Mouse (Mus musculus): ENCODE results near the gene Necap2. TPM values are rescaled to one million over a fixed set of nuclear protein-coding genes. Genes with fewer than 3 reads are reported as not detected.

Gene Necap2
- total RNA-seq, 4 experiments from 2014 or later, result 12.0 to 19.2 (median 13.8) TPM

DNA sequence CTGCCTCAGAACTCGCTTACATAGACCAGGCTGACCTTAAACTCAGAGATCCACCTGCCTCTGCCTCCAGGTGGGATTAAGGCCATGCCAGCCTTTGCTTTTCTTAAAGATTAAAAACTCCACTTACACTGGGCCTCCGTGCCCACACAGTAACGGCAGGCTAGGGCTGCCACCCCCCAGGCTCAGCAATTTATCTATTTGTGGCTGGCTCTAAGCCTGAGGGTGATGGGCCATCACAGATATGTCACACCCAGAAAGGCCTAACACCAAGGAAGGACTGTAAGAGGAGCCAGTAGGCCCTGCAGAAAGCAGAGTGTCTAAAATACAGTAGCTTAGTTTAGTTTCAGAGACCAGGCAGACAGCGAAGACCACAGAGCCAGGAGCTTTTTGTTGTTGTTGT, 4.0 kb downstream of the Necap2 start:
- no peak for DNase-seq (ENCODE audit: low spot score in 2 of 2)

DNA sequence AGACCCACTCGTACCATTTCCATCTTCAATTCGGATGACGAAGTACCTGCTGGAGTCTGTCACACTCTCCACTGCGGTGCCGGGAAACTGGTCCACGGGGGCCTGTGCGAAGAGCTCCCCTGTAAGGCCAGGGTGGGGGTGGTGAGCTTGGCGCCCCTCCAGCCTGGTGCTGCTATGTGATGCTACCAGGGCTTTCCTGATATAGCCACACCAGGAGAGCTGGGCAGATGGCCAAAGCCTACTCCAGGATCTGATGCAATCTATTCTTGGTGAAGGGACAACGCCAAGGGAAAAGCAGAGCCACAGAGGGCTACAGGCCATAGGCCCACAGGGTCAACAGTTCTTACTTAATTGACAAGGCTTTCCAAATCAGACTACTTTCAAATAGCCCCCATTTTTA, 4.5 kb downstream of the Necap2 start:
- peak; percentile 83 to 90 for DNase-seq (ENCODE audit: low spot score in 2 of 2)

DNA sequence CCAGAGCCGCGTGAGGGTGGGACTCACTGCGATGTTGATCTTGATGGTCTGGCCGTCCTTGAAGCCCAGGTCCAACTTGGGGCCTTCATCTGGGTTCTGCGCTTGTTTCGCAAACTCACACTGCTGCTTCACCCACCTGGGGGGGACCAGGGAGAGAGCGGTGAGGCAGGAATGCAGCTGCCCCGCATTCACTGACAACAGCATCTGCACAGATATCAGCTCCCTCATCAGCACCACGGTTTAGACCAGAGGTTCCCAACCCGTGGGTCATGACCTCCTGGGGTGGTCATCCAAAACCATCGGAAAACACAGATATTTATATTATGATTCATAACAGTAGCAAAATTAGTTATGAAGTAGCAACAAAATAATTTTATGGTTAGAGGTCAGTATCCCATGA, 5.7 kb downstream of the Necap2 start:
- no peak for DNase-seq (ENCODE audit: low spot score in 2 of 2)

DNA sequence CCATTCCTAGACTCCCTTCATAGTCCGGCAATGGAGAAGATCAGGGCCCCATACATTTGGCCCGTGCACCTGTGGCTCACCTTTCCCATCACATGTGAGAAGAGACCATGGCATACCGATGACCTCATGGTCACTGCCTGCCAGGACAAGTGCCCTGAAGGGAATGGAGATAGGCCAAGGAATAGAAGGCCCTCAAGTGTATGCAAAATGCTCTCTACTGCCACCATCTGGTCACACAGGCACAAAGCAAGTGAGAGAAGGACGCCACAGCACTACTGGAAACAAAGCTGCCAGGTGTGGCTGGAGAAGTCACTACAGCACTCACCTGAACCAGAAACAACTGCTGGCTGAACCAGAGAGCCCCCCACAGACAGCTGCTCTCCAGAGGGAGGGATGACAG, 8.4 kb downstream of the Necap2 start:
- DNase-seq (ENCODE audit: low spot score in 2 of 2), result peak; percentile 30 to 48

DNA sequence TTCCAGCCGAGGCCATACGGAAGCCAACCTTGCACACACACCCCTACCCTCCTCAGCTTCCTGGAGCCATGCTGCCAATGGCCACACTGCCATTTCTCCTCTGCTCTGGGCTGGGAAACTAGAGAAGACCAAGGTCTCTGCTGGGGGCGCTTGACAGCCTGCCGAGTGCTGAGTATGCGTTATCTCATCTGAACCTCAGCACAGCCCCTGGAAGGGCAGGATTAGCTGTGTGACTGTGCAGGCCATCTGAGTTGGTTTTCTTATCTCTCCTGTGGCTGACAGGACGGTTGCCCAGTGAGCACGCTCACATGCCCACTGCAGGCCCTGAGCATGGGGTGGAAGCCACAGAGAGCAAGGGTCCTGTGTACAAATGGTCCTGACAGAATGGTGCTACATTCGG, 9.5 kb downstream of the Necap2 start:
- no peak for DNase-seq (ENCODE audit: low spot score in 2 of 2)

DNA sequence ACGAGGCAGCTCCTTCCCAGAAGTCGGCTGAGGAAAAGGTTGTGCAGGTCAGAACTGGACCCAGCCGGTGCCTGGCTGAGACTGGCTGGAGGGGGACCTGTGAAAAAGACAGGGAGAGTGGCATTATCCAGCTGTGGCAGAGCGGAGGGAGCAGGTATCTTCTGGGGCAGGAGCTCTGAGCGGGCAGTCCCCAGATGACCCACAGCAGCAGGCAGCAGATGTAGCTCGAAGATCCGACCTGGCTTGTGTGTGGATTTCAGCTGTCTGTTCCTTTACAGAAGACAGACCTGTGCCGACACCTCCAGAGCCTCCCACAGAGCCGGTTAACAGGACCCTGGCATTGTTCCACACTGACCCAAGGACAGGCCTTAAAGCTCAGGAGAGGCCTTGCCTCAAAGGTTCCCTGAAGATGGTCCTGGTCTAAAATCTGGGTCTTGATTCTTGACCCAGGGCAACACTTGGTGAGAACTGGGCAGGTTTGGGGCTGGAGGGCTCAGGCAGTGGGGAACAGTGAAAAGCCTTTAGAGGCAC, 10.6 kb downstream of the Necap2 start:
- DNase-seq (ENCODE audit: low spot score in 2 of 2), result no peak

DNA sequence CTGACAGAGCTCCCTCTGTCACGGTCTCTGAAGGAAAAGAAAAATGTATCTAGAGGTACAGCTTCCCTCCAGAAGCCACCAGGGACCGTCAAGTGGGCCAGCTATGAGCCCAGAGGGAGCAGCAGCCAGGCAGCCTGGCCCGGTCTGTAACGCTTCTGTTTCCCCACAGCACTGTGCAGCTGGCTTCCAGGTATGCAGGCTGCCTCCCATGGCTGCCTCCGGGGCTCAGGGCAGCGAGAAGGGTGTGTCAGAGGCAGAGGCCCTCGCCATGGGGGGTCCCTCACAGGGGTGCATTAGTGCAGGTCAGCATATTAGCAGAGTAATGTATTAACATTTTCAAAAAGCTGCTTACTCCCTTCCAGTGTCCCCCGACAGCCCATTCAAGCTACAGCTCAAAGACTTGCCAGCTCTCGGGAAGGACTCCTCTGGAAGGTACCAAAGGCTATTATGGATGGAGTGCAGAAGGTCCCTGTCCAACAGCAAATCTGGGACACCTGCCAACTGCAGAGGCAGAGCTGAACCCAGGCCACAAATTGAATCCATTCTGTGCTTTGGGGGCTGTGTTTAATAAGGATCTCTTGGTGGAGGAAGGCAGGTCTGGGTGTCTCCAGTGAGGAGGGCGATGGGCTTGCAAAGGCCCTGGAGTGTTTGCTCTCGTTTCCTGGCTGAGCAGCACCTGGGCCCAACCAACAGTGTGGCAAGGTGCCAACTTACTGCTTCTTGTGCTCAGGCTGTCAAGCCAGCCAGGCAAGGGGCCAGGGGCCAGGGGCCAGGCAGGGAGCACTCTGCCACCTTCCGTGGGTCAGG, 11.2 kb downstream of the Necap2 start:
- peak; percentile 37 to 62 for DNase-seq (ENCODE audit: low spot score in 2 of 2)

DNA sequence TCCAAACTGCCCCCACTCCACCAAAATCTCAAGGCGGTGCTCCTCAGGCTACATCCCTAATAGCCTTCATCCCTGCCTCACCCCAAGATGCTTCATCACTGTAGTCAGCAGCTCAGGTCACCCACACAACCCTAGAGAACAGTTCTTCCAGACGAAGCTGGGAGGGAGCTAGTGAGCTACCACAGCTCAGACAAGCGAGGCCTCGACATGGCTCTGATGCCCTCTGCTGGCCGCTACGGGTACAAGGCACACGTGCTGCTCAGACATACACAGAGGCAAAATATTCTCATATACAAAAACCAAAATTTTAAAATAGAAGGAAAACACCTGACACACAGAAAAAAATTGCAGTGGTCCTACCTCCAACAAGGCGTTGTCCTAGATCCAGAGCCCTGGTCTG, 13.0 kb downstream of the Necap2 start:
- DNase-seq (ENCODE audit: low spot score in 2 of 2), result peak; percentile 45 to 69

DNA sequence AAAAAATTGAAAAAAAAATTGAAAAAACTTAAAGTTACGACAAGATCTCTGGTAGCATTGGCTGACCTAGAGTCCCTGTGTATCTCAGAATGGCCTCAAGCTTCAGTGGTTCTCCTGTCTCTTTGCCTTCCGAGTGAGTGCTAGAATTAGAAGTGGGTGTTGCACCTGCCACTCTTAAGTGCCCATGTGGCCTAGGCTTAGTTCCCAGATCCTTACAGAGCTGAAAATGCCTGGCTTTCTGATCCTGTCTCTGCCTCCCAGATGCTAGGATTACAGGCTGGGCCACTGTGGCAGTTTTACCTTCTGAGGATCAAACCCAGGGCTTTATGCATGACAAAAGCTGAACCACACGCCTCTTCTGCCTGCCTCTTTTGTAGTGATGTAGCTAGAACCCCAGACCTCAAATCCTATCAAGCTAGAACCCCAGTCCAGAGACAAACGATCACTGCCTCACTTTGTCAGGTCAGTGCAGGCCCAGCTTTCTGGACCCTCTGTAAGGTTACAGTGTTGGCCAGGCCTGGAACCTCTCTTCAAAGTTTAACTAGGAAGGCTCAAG, 14.0 kb downstream of the Necap2 start:
- DNase-seq (ENCODE audit: low spot score in 2 of 2), result no peak

DNA sequence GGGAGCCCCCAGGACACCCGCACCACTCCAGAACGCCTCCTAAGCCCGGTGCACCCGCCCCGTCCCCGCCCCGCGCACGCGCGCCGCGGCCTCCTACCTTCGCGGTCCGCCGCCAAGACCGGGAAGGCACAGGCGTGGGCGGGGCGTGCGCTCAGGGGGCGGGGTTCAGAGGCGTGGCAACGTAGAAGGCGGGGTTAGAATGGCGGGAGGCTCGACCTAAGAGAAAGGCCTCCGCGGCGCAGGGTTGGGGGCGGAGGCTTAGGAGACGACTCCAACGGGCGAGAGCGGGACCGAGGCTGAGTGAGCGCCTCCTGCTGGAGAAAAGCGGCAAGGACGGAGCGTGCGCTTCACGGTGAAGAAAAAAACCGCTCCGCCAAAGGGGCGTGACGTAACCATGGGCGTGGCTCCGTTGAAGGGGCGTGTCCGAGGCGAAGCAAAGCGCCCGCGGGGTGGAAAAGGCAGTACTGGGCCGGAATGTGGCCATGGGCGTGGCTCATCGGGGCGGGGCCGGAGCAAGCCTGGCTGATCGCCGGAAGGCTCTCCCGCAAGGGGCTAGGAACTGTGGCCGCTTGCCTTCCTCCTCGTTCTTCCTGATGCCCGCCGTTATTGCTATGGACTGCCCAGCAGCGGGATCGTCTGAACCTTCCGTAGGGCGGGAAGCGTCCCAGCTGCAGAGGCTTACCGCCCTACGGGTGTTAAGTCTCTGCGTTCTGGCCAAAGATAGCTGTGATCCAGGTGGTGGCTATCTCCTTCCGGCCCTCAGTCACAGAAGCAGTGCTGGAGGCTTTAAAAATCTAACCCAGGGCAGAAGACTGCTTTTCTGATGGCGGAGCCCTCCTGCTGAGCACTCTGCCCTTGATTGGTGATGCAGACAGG, 17.5 kb downstream of the Necap2 start, which contains the start of gene Crocc:
Gene Crocc, minus strand, starts transcription at position 125 of the 876 bp plus-strand sequence.
- peak; percentile 97 to 98 for DNase-seq (ENCODE audit: low spot score in 2 of 2)

DNA sequence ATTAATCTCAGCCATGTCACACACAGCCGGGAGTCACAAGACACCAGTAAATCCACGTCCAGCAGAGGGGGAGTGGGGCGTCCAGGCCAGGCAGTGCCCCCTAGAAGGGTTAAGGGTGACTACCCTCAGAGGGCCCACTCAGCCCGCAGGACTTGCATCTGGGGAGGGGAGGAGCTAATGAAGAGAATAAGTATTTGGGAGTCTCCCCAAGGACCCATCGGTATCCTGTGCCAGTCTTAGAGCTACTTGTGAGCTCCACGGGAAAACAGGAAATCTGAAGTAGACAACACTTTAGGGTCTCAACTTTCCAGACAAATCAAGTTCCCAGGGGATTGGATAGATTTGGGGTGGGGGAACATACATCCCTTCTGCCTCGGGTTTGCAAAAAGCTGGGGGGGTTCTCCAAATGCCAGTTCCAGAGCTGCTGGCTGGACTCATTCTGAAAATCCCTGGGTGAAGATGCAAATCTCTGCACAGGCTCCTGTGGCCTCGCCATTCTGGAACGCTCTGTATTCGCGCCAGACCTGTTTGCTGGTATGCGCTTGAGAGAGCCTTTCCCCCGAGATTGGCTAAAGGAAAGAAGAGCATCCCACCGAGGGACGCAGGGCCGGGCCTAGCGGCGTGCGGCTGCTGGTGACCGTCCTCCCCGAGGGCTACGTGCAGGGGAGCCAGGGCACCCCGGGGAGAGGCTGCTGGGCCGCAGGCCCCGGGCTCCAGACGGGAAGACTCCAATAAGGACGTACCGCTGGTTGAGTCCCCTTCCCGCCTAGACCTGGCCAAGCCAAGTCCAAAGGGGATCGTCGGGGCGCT, 18.3 kb downstream of the Necap2 start:
- no peak for DNase-seq (ENCODE audit: low spot score in 2 of 2)

DNA sequence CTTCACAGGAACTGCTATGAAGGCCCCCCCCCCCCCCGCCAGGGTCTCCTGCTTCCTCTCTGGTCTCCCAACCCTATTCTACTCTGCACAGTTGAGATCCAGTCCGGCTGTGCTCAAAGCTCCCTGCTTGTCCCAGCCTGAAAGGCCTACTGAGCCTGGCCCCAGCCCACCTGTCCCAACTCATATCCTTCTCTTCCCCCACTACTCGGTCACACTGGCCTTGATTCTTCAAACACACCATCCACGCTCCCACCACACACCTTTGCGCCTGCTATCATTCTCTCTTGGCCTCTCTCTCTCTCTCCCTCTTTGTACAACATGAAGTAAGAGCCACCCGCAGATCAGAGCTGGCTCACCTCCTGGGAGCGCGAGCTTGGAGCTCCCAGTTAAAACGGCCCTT, 19.3 kb downstream of the Necap2 start:
- no peak for DNase-seq (ENCODE audit: low spot score in 2 of 2)

DNA sequence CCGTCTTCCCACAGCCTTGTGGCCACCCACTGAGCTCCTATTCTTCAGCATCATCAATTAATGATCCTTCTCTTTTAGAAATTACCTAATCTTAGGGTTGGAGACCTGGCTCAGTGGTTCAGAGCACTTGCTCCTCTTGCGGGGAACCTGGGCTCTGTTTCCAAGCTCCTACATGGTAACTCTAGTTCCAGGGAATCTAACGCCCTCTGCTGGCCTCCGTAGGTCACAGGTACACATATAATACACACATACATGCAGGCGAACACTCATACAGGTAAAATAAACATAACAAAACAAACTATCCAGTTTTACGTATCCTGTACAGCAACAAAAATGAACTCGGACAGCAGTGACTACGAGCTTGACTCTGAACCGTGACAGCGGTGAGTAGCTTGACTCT, 21.2 kb downstream of the Necap2 start:
- no peak for DNase-seq (ENCODE audit: low spot score in 2 of 2)

DNA sequence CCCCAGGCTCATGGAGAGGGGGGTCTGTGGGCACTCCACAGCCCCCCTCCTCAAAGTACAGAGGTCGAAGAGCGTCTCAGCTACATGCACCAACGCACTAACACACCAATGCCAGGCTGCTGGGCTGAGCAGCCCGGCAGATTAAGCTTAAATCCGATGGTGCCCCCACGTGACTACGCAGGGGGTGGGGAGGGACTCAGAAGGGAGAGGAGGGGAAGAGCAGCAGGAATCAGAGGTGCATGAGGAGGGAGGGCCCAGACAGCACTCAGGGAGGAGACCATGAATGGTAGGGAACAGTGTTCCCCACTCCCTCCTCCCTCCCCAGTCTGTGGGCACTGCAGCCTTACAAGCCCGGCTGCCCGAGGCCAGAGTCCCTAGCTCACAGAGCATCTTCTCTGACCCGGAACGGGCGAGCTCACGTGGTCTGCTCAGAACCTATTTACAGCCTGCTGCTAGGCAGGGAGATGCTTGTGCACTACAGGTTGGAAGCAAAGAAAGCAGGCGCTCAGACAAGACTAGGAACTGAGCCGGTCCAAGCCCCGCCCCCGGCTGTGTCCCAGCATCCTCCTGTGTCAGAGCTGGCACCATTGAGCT, 24.5 kb downstream of the Necap2 start:
- DNase-seq (ENCODE audit: low spot score in 2 of 2), result no peak

DNA sequence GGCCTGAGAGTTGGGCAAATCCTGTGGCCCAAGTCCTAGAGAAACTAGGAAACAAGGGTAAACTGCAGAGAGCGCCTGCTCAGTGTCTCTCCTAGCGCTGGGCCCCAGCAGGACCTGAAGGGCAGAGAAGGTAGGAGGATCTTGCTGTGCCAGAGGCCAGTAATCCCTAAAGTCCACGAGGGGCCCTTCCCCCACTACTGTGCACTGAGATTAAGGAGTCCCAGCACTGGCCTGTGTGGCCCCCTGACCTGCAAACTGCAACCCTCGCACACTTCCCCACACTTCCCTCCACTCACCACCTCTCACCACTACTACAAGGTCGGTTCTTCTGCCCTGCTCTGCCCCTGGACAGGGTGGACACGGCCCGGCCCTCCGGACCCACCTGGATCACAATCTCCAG, 25.0 kb downstream of the Necap2 start:
- no peak for DNase-seq (ENCODE audit: low spot score in 2 of 2)

DNA sequence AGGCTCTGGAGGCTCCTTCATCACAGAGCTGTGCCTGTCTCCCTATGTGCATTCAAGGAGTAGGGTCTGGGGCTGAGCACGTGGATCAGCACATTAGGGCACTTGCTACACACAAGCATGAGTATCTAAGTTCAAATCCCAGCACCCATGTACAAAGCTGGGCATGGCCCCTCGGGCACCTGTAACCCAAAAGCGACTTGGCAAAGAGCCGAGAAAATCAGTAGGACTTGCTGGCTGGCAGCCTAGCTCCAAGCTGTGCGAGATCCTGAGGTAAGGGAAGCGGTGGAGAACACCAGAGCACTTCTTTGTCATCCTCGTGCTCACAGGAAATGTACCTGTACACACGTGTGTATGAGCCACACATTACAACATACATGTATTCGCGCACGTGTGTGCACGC, 25.7 kb downstream of the Necap2 start:
- no peak for DNase-seq (ENCODE audit: low spot score in 2 of 2)

DNA sequence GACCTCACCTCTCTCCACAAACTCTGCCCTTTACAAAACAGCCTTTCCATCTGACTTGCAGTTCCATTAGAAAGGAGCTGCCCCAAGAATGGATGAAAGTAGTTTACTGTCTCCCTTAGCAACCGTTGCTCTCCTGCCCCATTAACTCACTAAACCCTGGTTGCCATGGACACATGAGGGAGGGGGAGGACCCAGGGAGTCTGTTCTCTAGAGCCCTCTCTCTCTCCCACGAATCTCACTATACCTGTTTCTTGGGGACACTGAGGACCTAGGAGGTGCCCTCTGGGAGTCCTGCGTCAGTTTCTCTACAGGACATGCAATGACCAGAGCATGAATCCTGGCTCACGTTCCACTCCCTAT, 28.7 kb downstream of the Necap2 start:
- DNase-seq (ENCODE audit: low spot score in 2 of 2), result no peak

DNA sequence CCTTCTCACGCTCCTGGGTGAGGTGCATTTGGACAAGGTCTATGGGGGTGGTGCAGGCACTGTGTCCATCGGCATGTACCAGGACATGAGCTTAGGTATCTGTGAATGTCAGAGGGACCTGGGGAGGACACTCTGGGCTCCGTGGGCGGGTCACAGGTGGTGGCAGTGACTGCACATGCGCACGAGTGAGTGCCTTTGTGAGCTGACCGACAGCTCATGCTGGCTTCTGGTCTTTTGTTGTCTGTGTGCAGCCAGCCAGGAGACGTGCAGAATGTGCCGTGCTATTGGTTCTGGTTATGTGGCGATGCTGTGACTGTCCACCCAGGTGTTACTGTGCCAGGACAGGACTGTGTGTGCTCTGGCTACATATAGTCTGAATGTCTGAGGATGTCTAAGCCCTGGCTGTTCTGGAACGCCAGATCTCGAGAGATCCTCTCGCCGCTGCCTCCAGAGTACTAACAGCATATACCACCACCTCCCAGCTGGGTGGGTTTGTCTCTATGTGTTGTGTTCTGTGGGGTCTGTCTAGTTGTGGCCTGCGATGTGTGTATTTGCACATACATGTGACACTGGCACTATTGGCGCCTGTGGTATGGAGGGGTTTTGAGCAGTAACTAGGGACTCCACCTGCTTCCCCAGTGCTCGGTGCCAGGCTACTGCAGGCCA, 29.2 kb downstream of the Necap2 start:
- no peak for DNase-seq (ENCODE audit: low spot score in 2 of 2)

DNA sequence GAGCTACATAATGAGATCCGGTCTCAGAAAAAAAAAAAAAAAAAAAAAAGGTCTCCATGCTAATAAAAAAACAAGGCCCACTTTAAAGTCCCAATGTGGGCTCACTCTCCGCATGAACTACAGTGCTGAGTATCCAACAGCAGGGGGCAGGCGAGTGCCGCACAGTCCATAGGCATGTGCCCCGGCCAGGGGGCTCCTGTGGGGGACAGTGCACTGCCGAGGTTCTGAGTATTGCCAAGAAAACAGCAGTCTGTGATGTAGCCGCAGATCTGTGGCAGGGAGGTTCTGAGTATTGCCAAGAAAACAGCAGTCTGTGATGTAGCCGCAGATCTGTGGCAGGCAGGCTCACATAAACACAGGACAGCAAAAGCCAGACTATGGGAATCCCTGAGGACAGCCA, 33.3 kb downstream of the Necap2 start:
- no peak for DNase-seq (ENCODE audit: low spot score in 2 of 2)

DNA sequence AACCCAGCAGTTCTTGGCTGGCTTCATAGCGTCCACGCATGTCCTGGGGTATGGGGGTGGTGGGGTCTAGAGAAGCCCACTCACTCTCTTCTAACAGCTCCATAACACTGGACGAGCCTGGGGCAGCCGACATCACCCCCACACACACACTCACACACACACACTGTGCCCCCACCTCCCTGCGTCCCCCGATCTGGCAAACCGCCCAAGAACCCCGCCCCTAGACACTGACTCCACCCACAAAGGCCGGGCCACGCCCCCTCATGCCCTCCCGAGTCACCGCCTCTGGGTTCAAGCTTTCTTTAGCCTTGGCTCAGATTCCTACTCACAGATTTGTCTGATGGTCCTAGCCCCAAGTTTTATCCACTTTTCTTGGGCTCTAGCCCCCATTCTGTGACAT, 37.0 kb downstream of the Necap2 start:
- DNase-seq (ENCODE audit: low spot score in 2 of 2), result no peak

Measured in gastrocnemius, adult 8-10 months (tissue).